Mouse (Mus musculus) liver, postnatal 0 days (tissue): ENCODE data around the gene Slc25a12.

Source experiments
- CTCF ChIP-seq: sonication (generic); IDR thresholded peaks from 2 replicates; pipeline ENCODE4 v1.5.1; 2016; ENCODE audit warnings: antibody characterized with exemption, low read depth
- EP300 ChIP-seq: IDR thresholded peaks from 2 replicates; pipeline ENCODE4 v1.6.1; 2016; ENCODE audit warnings: antibody characterized with exemption, low read depth, mild to moderate bottlenecking

GRCm38 (mm10) chr2:71268691-71269090 is 98.9 kb downstream of the Slc25a12 start:
- no peak for TF ChIP-seq CTCF
- TF ChIP-seq EP300 = no peak
